Mouse (Mus musculus) heart, postnatal 0 days (tissue): ENCODE measurements around the gene Pim3. TPM values are rescaled to one million over a fixed set of nuclear protein-coding genes. Genes with fewer than 3 reads are reported as not detected.

ENCODE experiments used
- ATAC-seq: fragments of 200-750 bp; cut with Nextera tagmentation; 2 replicates; pipeline ENCODE4 v1.8.0; 2017; ENCODE audit warnings: low read depth, moderate number of reproducible peaks, moderate library complexity; ENCODE audit not compliant: insufficient read depth
- DNase-seq: peaks from one replicate; pipeline ENCODE4 v3.0.0-alpha.2; 2016; ENCODE audit warnings: low spot score
- H3K27ac ChIP-seq: fragments of 300-500 bp; sonication (generic); 2 replicates; pipeline ENCODE4 v1.5.1; 2014; ENCODE audit warnings: low read depth, mild to moderate bottlenecking
- H3K27me3 ChIP-seq: fragments of 300-500 bp; sonication (generic); 2 replicates; pipeline ENCODE4 v1.6.1; 2014; ENCODE audit warnings: low read length, mixed read lengths; ENCODE audit not compliant: control insufficient read depth, insufficient read depth
- H3K36me3 ChIP-seq: fragments of 300-500 bp; sonication (generic); replicated peaks from 2 replicates; pipeline ENCODE4 v1.6.1; 2014; ENCODE audit warnings: low read length, mixed read lengths; ENCODE audit not compliant: control insufficient read depth, insufficient read depth
- H3K4me1 ChIP-seq: fragments of 300-500 bp; sonication (generic); 2 replicates; pipeline ENCODE4 v1.6.1; 2014; ENCODE audit warnings: antibody characterized with exemption; ENCODE audit not compliant: control insufficient read depth, insufficient read depth
- H3K4me2 ChIP-seq: fragments of 300-500 bp; sonication (generic); 2 replicates; pipeline ENCODE4 v1.6.1; 2014; ENCODE audit warnings: low read depth, mild to moderate bottlenecking, low read length, moderate library complexity
- H3K4me3 ChIP-seq: fragments of 300-500 bp; sonication (generic); 2 replicates; pipeline ENCODE4 v1.5.1; 2014; ENCODE audit warnings: low read depth, low read length
- H3K9ac ChIP-seq: fragments of 300-500 bp; sonication (generic); replicated peaks from 2 replicates; pipeline ENCODE4 v1.6.1; 2014; ENCODE audit warnings: low read depth, low read length, mixed read lengths
- H3K9me3 ChIP-seq: fragments of 300-500 bp; sonication (generic); replicated peaks from 2 replicates; pipeline ENCODE4 v1.6.1; 2016; ENCODE audit warnings: low read length; ENCODE audit not compliant: control insufficient read depth
- CTCF ChIP-seq: IDR thresholded peaks from 2 replicates; pipeline ENCODE4 v1.5.1; 2016; ENCODE audit warnings: antibody characterized with exemption, control low read depth, low read depth
- EP300 ChIP-seq: IDR thresholded peaks from 2 replicates; pipeline ENCODE4 v1.6.1; 2016; ENCODE audit warnings: antibody characterized with exemption, low read depth
- WGBS: fragments of 180-500 bp; shearing (Covaris S2); extraction: QIAGEN DNeasy Blood & Tissue Kit; methylation state at CpG from one replicate; pipeline ENCODE4 v1.1.7; 2014; 5-methylcytosine and 5-hydroxymethylcytosine counted together
- polyA plus RNA-seq: library from polyadenylated mRNA; unstranded; fragments of >200 nt; fragmentation: Nextera tagmentation; extraction: Ambion mirVana; gene quantifications from 2 replicates; pipeline ENCODE4 v1.2.1, GENCODE M21; 2015
- total RNA-seq: library from RNA; depleted of rRNA; stranded (reverse); fragments of >200 nt; gene quantifications from 2 replicates; pipeline ENCODE4 v1.2.3, GENCODE M21; 2014; ENCODE audit warnings: low replicate concordance

Pim3 gene
- total and polyA plus RNA-seq, 2 experiments from 2014 or later: 50.6 to 98.4 TPM

DNA sequence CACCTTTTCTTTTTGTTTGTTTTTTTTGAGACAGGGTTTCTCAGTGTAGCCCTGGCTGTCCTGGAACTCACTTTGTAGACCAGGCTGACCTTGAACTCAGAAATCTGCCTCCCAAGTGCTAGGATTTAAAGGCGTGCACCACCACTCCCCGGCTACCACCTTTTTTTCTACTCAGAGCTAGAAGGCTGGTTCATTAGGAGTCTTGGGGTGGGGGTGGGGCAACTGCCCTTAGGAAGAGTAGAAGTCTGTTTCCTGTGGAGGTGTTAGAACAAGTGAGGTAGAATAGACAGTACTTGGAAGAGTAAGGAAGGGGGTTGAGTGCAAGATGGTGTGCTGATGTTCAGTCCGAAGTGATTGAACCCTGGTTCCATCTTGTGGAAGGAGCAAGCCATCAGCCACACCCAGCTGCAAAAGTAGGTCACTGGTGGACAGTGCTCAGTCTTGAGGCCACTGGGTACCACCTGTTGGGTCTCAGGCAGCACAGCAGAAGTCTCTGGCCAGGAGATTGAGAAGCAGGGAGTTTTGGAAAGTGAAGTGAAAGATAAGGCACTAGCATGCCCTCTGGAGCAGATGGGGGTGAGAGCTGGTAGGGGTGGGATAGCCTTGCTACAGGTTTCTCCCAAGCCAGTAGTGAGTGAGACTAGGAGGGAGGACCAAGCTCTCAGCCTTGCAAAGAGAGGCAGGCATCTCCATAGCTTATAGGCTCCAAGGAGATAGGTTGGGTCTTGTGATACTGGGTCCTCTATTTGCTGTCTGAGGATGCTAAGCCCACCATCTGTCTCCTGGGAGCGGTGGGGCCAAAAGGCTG lies 4.1 kb downstream of the Pim3 start:
- ATAC-seq (no peak), DNase-seq (no peak)
- H3K4me3 ChIP-seq: no peak overlapping the region

DNA sequence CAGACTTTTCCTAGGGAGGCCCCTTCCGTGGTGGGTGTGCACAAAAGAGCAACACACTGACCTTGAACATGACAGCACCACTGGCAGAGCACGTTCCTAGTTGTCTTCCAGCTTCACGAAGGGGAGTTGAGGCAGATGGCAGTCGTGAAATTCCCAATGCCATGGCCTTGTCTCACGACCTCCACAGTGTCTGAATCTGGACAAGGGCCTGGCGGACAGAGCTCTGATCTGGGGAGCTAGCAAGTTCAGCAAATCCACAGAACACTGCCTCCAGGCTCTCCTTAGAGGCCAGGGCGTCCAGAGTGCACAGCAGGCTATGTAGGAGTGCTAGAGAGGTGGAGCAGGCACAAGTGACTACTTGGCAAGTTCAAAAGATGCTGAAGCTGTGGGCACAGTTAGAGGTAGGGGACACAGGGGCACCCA lies 5.0 kb downstream of the Pim3 start:
- Histone ChIP-seq H3K4me1 (peaks cover 49% of the 10 kb centered on the region), H3K4me3 (no peak overlapping the region)

More for the DNA sequence above, 4.1 kb downstream of the Pim3 start:
- Histone ChIP-seq H3K27ac (peak overlapping the region; percentile 97), H3K4me2 (peak overlapping the region; percentile 79), H3K4me1 (peaks cover 55% of the 10 kb centered on the region), H3K36me3 (peaks cover 26% of the 10 kb centered on the region), H3K9ac (no peak overlapping the region), H3K27me3 (no peaks in the 10 kb centered on the region), H3K9me3 (no peaks in the 10 kb centered on the region)
- TF ChIP-seq CTCF (no peak), EP300 (no peak)
- WGBS: 49% methylated on average over 4 of the region's 4 CpGs

DNA sequence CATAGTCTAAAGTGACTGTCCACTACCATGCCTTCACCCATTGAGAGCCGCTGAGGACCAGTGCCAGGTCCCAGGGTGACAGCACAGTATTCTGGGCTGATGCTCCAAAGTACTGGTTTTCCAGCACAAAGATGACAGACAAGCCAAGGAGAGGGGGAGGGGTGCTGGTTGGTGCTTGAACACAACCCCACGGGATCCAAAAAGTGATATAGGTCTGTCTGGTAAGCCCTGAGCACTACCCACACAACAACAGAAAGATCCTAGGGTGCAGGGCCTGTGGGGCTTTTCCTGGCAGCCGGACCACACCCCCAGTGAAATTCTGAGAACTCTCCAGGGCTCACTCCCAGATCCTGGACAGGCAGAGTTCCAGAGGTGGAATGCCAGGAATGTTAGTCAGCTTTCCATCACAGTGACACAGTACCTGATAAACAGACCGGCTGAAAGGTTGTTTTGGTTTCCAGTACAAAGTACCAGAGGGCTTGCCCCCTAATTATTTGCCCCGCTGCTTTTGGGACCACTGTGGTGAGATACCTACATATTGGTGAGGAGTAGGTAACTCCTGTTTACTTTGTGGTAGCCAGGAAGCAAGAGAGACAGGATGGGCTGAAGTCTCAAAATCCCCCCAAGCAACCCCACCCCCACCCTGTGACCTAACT lies 5.5 kb downstream of the Pim3 start:
- no peak overlapping the region for H3K4me3 ChIP-seq
- peaks cover 49% of the 10 kb centered on the region for H3K4me1 ChIP-seq
- ATAC-seq (peak; percentile 64), DNase-seq (peak; percentile 94)
- H3K27ac ChIP-seq: peak overlapping the region; percentile 97
- peak overlapping the region; percentile 79 for H3K4me2 ChIP-seq
- no peaks in the 10 kb centered on the region for H3K27me3 ChIP-seq
- 0 out of 2 replicates have a peak overlapping the region, but pooled peaks have one; percentile 31 for H3K9ac ChIP-seq
- TF ChIP-seq CTCF: no peak
- peak; percentile 93 for TF ChIP-seq EP300
- H3K9me3 ChIP-seq: no peaks in the 10 kb centered on the region
- H3K36me3 ChIP-seq: peaks cover 26% of the 10 kb centered on the region
- 3% methylated on average over 5 of the region's 5 CpGs for WGBS

More for the DNA sequence above, 5.0 kb downstream of the Pim3 start:
- peak overlapping the region; percentile 31; the same call in 1 of the 2 replicates for H3K9ac ChIP-seq
- peaks cover 26% of the 10 kb centered on the region for H3K36me3 ChIP-seq
- 5% methylated on average over 7 of the region's 7 CpGs for WGBS
- no peaks in the 10 kb centered on the region for H3K27me3 ChIP-seq
- no peaks in the 10 kb centered on the region for H3K9me3 ChIP-seq
- TF ChIP-seq CTCF (no peak), EP300 (no peak)
- ATAC-seq (no peak), DNase-seq (no peak)
- H3K27ac ChIP-seq: peak overlapping the region; percentile 97
- H3K4me2 ChIP-seq: peak overlapping the region; percentile 79; the same call in 1 of the 2 replicates

DNA sequence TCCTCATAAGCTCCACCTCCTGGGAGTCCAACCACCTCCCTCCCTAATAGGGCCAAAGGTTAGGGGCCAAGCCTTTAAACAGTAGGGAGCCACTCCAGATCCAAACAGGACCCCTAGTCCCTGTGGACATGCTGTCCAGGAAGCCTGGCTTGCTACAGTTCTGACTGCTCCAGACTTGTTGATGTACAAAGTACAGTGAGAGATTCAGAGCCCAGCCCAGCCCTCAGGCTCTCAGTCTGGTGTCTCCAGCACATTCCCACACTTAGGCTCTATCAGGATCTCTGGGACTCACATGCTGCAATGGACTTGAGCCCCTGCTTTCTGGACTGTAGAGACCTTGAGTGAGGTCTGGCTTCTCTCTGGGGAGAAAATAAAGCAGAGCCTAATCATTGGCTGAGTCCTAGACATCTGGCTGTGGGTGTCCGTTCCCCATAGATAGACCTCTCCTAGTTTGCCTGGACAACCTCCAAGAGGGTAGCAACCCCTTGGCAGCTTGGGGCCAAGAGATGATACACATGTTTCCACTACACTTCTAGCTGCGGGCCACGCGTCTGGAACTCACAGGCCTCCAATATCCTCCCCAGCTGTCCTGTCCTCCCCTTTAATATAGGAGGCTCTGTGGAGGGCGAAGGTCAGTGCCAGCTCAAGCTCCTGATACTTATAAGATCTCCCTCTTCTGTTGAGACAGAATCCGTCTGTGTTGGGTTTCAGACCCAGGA lies 6.2 kb downstream of the Pim3 start:
- Histone ChIP-seq H3K27ac (peak overlapping the region; percentile 97), H3K9me3 (no peaks in the 10 kb centered on the region), H3K4me2 (peak overlapping the region; percentile 26), H3K36me3 (peaks cover 26% of the 10 kb centered on the region), H3K4me3 (no peak overlapping the region), H3K4me1 (peaks cover 49% of the 10 kb centered on the region), H3K9ac (no peak overlapping the region), H3K27me3 (no peaks in the 10 kb centered on the region)
- ATAC-seq (peak; percentile 47), DNase-seq (peak; percentile 82)
- 36% methylated on average over 6 of the region's 6 CpGs for WGBS
- TF ChIP-seq CTCF (no peak), EP300 (no peak)

DNA sequence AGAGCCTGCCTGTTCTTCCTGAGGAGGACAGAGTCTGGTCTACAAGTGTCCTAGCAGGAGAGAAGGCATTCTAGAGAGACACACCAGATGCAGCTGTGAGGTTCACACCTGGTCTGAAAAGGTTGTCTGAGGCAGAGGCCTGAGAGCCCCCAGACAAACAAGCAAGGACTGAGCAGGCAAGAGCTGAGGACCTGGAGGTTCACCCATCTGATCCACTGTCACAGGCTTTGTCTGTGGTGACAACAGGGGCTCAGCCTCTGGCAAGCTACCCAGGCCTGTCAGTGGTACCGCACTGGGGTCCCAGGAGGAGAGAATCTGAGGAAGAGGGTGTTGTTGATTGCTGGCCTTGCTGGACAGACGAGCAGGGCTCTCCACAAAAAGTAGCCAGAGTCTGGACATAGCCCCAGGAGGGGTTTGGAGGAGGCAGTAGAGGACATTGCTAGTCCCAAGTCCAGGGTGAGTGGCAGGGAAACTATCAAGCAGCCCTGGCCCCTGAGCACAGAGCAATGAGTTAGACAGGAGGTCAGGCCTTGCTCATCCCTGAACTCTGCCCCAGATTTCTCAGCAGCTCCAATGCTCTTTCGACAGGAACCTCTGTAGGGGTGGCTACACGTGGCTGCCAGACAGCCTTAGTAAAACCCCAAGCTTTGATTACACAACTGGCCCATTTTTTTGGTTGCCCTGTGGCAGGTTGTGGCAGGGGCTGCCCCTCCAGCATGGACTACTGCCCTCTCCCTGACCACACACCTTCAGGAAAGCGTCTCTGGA lies 8.6 kb downstream of the Pim3 start:
- Histone ChIP-seq H3K4me1 (peaks cover 39% of the 10 kb centered on the region), H3K4me2 (no peak overlapping the region), H3K27me3 (no peaks in the 10 kb centered on the region), H3K4me3 (no peak overlapping the region), H3K9me3 (no peaks in the 10 kb centered on the region), H3K27ac (no peak overlapping the region), H3K9ac (no peak overlapping the region), H3K36me3 (peaks cover 11% of the 10 kb centered on the region)
- no peak for ATAC-seq
- DNase-seq: no peak
- TF ChIP-seq EP300: no peak
- no peak for TF ChIP-seq CTCF
- WGBS: 74% methylated on average over 5 of the region's 5 CpGs
